Mouse (Mus musculus) cerebellum, adult 8-10 months (tissue): Measurements from ENCODE around the gene Nr1h2.

Experiments
- DNase-seq: peaks from one replicate; pipeline ENCODE4 v3.0.0; 2022

Gene Nr1h2

DNA sequence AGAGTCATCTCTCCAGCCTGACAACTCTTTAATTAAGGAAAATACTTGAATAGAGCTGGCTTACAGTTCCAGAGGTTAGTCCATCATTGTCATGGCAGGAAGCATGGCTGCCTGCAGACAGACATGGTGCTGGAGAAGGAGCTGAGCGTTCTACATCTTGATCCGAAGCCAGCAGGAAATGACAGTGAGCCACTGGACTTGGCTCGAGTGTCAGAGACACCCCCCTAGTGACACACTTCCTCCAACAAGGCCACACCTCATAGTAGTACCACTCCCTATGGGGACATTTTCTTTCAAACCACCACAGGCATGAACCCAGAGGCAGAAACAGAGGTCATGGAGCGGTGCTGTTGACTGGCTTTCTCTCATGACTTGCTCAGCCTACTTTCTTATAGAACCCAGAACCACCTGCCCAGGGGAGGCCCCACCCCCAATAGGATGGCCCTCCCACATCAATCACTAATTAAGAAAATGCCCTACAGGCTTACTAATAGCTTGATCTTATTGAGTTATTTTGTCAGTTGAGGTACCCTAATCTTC, 30.6 kb upstream of the Nr1h2 start:
- peak; percentile 28 for DNase-seq

DNA sequence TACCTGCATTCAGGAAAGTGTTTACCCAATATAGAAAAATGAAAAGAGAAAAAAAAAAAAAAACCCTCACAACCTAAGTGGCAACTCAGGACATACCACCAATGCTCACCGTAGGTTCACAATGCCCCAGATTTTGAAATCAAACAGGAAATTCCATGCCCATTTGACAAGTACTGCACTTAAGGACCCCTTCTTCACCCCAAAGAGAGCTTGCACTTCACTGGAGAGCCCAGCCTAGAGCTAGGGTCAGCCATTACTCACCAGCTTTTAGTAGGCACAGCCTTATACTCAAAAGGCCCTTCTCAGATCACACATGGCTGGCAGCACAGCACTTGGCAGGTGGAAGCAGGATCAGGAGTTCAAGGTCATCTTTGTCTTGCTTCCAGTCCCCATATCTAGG, 29.4 kb upstream of the Nr1h2 start:
- no peak for DNase-seq

DNA sequence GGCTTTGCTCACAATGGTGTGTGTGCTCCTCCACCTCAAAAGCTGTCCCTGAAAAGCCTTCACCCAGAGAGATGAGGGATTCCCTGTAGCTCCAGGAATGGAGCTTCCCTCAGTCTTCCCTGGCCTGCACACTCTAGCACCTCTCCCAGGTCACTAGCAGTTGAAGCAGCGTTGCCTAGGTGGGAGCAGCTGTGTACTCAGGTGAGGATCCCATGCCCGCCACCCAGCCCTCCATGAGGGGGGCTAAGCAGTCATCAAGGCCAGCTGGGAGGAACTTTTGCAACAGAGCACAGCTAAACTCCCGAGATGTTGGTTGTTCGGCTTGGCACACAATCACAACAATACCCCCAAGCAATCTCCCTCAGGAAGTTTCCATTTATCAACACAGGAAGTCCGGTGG, 29.0 kb upstream of the Nr1h2 start:
- DNase-seq: no peak

DNA sequence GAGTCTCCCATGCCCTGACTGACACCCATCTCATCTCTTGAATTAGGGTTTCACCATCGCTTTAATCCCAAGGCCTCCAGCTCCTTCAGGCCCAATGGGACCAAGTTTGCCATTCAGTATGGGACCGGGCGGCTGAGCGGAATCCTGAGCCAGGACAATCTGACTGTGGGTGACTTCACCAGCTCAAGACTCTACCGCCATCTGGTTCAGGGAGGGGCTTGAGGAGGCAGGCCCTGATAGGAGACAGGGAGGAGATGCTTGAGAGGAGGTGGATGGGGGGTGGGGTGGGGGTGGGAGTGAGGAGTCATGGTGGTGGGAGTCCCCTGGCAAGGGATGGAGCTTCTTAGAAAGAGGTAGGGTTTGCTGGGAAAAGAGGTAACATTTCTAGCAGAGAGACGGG, 27.9 kb upstream of the Nr1h2 start:
- DNase-seq: no peak

DNA sequence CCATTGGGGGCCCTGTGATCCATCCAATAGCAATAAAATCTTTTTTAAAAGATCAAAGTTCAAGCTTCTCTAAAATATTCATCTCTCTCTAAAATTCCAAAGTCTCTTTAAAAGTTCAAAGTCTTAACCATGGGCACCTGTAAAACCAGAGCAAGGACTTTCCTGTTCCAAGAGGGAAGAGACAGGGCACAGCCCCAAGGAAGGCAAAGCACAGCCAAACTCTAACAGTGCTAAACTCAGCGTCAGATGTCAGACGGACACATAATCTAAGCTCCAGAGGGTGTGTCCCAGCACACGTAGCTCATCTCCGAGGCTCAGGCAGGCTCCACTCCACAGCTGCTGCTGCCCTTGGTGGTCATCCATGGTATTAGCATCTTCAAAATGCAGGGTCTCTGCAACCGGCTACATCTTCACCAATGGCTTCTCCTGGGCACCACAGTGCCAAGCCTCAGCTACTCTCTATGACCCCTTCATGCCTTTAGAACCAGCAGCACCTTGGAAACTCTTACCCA, 22.6 kb upstream of the Nr1h2 start:
- no peak for DNase-seq

DNA sequence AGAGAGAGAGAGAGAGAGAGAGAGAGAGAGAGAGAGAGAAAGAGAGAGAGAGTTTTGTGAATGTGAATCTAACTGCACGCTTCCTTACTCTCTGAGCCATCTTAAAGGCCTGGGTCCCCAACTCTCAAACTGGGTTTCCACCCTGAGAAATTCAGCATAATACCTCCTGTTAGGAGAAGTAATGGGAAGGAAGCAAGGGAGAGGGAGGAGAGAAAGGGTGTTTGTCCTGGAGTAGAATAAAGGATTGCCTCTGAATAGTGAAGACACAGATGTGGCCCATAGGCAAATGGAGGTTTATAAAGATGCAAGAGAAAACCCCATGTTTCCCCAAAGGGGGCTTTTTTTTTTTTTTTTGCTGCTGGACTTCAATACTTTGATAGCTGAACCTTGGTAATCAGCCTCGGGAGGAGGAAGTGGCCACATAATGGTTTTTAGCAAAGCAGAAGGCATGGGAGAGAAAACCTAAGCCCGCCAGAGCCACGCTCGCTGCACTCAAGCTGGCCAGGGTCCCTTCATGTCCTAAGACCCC, 19.3 kb upstream of the Nr1h2 start:
- no peak for DNase-seq

DNA sequence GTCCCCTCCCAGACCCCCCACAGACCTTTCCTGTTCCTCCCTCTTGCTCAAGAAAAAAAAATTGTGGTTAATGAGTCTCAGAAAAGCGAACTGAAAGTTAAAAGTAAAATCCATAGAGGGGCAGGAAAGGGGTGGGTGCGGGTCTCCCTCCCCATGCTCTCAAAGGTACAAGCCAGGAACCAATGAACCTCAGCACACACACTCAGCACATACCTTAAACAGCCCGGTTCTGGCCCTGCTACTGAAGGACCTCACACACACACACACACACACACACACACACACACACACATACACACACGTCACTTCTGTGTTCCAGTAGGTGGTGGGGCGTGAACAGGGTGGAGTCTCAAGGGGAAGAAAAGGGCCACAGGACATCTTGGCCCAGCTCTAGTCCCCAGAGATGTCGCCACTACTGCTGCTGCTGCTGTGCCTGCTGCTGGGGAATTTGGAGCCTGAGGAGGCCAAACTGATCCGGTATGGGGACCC, 18.5 kb upstream of the Nr1h2 start, which contains the start of gene Napsa:
Gene Napsa, plus strand, starts transcription at position 168 of the 489 bp plus-strand sequence.
- no peak for DNase-seq

DNA sequence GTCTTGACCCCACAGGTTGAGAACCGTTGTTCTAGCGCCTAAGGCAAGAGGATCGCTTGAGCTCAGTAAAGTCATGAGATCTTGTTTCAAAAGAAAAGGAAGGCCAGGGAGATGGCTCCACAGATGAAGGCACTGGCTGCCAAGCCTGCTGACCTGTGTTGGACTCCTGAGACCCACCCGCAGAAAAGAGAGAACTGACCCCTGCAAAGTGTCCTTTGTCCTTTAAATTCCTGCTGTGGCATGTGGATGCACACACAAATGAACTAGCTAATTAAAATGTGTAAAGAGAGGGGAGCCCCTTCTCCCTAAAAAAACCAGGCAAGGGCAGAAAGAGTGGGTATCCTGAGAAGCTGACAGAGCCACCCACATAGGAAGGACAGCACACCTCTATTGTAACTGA, 18.1 kb upstream of the Nr1h2 start:
- no peak for DNase-seq

DNA sequence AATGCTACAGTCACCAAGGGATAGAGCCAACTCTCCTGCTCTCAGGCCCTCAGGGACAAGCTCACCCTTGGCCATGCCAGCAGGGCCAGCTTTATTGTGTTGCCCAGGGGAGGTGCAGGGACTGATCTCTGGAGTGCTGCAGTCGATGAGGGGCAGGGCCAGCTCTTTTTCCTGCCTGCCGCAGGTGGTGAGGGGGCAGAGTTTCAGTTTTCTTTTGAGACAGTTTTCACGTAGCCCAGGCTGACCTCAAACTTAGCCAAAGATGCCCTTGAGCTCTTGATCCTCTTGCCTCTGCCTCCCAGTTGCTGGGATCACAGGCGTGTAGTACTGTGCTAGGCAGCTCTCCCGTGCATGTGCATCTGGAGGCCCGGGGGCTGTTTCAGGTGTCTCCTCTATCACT, 17.2 kb upstream of the Nr1h2 start:
- DNase-seq: no peak

DNA sequence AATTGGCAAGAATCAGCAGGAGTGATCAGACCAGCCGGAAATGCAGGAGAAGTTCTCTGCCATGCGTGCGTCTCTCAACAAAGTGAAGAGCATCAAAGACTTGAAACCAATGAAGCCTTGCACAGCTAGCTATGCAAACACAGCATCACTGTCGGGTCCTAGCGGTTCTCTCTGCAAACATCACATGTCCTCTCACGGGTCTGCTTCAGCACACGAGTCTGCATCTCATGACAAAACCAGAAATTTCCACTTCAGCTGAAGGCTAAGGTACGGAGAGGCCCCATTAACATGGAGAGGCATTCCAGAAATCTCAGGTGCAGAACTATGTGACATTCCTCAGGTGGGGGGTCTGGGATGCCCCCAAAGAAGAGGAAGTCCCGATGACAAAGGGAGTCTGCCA, 15.1 kb upstream of the Nr1h2 start:
- no peak for DNase-seq

DNA sequence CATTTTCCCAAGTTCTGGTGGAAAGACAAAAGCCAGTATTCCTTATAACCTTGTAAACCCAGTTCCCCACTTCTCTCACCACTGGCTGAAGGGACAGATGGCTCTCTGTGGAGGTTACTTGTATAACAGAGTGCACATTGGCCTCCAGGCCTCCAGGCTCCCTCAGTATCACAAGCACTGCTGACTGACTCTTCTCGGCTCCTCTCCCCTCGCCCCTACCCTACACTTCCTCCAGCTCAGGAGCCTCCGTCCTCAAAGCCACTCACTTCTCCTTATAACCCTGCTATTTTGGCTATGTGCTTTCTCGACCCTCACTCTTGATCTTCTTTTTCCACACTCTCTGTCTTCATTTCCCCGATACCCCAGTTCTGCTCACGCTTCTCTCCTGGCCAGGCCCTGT, 11.7 kb upstream of the Nr1h2 start:
- DNase-seq: no peak

DNA sequence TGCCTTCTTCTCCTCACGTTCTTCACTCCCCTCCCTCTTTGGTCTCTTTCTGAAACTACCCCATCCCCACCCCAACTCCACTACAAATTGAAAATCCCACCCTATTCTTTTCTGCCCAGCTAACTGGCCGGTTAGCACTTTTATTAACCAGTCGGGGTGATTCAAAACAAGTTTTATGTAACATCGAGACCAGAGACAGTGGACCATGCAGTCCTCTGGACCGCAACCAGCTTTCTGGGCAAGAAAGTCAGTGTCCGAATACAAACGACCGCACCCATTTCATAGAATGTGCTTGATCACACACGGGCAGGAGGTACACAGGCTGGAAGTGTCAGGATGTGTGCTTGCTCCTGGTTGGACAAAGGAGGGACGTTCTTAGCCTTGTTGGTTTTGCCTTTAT, 10.7 kb upstream of the Nr1h2 start:
- DNase-seq: no peak

DNA sequence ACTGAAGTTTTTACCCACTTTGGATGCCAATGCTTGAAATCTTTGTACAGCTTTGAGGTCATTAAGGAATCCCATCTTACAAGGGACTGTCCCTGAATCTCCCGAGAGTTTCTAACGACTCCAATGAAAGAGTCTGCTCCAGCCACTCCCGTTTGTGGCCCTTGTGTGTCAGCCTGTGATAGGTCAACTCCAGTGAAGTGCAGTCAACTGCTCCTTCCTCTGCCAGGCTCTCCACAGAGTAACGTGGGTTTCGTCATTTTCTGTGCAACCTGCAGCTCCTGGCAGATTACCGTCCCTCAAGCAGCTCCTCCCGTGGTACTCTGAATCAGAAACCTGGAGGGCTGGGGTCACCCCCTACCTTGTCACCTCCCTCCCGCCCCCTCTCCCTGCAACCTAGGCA, 9.5 kb upstream of the Nr1h2 start:
- DNase-seq: no peak

DNA sequence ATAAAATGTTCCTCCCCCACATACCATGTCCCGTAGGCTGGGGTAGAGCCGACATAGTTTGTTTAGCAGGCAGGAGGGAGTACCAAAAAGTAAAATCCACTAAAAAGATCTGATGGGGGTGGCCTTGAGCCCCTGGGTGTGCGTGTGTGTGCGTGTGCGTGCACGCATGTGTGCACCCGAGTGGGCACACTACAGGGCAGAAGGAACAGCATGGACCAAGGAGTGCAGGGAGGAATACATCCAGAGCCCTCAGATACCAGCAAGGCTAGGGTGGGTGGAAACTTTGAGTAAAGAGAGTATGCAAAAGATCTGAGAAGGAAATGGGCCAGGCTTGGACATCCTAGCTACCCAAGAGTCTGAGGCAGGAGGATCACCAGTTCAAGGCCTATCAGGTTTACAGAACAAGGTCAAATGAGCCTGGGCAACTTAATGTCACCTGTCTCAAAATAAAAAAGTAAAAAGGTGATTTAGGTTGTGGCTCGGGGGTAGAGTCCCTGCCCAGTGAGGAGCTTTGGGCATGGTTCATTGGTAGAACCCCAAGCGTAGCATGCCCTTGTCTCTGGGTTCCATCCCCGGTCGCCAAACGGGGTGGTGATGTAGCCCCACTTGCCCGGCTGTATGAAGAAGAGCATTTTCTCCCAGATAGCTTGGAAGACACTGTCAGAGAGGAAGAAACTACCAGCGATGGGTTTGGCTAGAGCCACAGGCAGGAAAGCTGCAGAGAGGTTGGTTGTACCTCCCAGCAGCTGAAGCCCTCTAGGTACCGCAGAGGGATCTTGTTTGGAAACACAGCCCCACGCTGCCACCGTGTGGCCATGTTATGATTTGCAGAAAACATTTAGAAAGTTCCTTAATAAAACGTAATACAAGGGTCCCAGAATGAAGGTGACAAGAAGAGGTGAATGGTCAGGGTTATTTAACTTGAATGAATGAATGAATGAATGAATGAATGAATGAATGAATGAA, 7.0 kb upstream of the Nr1h2 start:
- DNase-seq: peak; percentile 84

DNA sequence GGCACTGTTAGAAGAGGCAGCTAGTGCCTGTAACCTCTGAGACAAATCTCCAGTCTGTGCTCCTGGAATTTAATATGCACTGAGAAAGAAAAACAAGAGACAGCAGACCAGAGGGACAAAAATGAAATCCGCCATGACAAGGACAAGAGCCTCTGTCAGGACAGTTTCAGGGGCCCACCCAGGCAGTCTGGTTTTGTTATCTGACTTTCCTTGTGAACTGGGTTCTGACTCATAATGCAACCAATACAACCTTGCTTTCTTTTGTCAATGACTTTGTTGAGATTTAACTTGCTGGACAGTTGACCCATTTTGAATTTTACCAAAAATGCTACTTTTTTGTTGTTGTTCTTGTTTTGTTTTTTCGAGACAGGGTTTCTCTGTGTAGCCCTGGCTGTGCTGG, 3.9 kb upstream of the Nr1h2 start:
- no peak for DNase-seq

DNA sequence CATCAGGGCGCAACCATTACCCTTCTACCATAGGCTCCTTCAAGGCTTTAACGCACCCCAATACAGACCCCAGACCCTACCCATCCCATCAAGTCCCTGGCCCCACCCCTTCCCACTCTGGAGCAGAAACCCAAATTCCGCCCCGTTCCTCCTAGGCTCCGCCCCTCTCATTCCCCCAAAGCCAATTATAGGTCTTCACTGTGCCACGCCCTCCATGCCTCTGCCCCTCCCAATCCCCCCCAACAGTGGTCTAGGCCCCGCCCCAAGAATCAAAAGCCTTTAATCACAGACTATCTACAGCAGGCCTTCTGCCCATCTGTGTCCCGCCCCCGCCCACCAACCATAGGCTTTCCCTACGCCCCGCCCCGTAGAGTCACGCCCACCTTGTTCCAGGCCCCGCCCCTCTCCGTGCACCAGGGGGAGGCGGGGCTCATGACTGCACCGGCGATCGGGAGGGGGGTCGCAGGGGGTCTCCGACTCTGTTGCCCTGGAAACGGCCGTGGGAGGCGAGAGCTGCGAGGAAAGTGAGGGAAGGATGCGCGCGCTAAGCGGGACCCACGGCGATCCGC, 471 bp downstream of the Nr1h2 start:
- DNase-seq: peak; percentile 62

DNA sequence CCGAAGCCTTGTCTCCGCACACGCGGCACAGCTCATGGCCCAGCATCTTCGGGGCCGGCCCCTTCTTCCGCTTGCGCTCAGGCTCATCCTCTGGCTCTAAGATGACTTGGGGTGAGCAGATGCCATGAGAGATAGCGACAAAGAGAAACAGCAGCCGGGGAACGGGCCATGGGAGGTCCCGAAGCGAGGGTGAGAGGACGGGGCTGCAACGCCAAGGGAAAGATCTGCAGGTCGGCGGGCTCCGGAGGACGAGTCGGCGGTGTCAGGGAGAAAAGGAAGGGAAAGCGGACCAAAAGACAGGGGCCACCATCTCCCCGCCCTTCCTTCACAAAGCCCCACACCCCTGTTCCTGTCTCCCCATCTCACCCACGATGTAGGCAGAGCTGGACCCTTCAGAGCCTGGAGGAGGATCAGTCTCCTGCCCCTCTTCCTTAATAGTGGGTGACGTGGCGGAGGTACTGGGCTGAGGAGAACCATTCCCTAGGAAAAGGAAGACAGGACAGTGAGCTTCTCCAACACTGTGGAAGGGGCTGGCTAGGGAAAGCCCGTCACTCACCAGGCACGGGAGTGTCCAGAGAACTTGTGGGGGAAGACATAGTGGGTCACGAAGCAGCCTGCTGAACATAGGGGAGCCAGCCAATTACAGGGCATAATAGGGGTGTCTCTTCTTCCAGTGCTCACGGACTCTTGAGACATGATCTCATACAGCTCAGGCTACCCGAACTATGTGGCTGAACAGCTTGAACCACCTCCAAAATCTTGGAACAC, 1.4 kb downstream of the Nr1h2 start:
- DNase-seq: no peak

DNA sequence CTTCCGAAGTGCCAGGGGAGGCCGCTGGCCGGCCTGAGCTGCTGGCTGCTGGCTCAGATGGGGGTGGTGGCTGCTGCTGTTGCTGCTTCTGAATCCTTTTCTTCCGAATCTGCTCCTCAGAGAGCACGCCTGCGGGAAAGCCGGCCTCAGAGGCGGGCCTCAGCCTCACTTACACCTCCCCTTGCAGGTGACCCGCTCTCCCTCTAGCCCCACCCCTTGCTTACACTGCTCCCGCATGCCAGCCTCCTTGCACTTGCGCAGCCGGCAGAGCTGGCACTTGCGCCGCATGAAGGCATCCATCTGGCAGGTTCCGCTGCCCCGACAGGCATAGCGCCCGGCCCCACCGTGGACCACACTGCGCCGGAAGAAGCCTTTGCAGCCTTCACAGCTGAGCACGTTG, 2.0 kb downstream of the Nr1h2 start:
- DNase-seq: peak; percentile 22

DNA sequence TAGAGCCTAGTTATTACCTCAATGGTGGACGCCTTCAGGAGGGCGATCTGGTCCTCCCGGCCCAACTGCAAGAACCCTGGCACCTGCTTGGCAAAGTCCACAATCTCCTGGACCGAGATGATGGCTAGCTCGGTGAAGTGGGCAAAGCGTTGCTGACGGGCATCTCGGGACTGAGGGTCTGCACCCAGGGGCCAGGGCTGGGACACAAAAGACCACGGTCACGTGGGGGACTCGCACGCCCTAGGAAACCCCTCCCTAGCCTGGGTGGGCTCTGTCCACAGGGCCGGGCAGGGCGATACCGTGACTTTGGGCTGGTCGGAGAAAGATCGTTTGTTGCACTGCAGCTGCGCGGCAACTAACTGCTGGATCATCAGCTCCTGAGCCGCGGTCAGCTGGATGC, 2.5 kb downstream of the Nr1h2 start:
- no peak for DNase-seq

DNA sequence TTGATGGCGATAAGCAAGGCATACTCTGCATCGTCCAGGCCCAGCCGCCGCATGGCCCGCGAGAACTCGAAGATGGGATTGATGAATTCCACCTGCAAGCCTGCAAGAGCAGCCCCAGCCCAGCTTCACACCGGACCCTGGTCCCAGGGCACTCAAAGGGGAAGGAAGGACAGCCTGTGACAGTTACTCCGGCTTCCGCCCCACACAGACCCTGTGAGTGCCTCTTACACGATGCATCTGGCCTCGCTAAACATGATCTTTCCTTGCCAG, 3.4 kb downstream of the Nr1h2 start:
- no peak for DNase-seq

DNA sequence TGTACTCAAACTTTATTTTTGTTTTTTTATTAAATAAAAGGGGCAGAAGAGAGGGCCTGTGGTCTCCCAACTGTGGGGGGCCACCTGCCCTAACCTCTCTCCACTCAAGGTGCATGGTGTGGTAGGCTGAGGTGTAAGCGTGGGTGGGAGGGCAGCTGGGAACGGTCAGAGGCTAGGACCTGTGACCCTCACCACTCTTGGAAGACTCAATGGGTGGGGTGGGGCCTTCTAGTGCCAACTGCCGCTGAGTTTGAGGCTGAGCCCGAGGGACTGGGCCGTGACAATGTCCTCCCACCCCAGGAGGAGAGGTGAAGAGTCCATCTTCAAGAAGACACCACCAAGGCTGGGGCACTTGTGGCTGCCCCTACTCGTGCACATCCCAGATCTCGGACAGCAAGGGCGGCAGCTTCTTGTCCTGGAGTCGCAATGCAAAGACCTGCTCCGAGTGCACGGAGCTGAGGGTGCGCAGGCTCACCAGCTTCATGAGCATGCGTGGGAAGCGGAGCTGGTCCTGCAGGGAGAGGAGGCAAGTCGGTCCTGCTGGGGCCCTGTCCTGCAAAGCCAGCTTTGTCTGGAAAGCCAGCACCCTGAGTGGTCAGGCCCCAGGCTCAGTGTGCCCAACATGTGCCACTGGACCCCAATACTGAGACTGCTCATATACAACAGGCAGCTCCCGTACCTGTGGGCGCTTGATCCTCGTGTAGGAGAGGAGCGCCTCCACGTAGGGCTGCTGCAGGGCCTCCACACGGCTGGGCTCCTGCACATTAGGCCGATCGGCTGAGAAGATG, 3.9 kb downstream of the Nr1h2 start:
- DNase-seq: no peak

DNA sequence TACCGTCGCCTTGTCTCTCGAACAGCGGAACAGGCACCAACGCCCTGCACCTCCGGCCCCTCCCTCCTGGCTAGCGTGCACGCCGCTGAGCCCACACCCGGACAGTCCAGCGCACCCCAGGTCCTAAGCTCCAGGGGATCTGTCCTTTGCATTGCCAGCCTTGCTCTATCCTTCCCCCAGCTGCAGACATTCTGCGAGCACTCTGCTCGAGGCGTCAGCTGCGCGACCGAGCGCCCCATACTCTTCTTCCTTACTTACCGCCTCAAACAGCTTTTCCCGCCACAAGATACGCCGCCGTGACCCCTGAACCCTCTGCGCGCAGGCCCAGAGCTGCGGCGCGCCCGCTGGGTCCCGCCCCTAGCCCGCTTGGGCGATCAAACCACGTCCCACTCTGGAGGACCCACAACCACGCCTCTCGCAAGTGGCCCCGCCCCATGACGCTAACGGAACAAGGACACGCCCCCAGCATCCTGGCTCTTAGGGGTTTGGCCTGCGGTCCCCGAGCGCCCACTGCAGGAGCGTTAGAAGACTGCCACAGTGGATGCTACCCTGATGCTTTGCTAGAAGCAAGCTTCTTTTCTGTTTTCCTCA, 5.2 kb downstream of the Nr1h2 start, which contains the start of gene Pold1:
Gene Pold1, minus strand, starts transcription at position 353 of the 591 bp plus-strand sequence.
- peak; percentile 100 for DNase-seq
